Mouse (Mus musculus) left cerebral cortex, adult 2 months (tissue): Measurements from ENCODE around the gene Hist1h2bp. TPM values are rescaled to one million over a fixed set of nuclear protein-coding genes. Genes with fewer than 3 reads are reported as not detected.
"Not testable (repeated sequence)": the region's sequence is repeated elsewhere in the genome, so short reads cannot be mapped to it uniquely, and the experiment has no call there.

ENCODE experiments used
- DNase-seq, 2 experiments: peaks; one replicate each; pipeline ENCODE4 v3.0.0; 2021 to 2022; ENCODE audit warnings: low spot score in 2 of 2, mixed read lengths in 1 of 2; ENCODE audit errors: extremely low spot score in 1 of 2
- H3K27ac ChIP-seq: fragments of 200-600 bp; 2 replicates; pipeline ENCODE4 v1.8.1; 2022
- H3K4me3 ChIP-seq: fragments of 200-600 bp; 2 replicates; pipeline ENCODE4 v1.8.1; 2022
- CTCF ChIP-seq: fragments of 200-600 bp; IDR thresholded peaks from 2 replicates; pipeline ENCODE4 v1.8.1; 2022; ENCODE audit warnings: antibody characterized with exemption, mild to moderate bottlenecking, moderate library complexity
- intact Hi-C: fragments of 180-260 bp; cut with DNase I; formaldehyde crosslinking; loops from one replicate; pipeline ENCODE4 v1.15.1; 2025
- microRNA-seq, 2 experiments: library from miRNA; unstranded; fragments of <30 nt; microRNA quantifications; one replicate each; pipeline ENCODE4 v1.2.0; 2021
- total RNA-seq, 2 experiments: library from RNA; stranded (reverse); gene quantifications; 2 replicates each; pipeline ENCODE4 v1.2.3; 2021

Hist1h2bp gene
- total RNA-seq, 2 experiments from 2014 or later, result 1.3 to 5.5 TPM

- Histone ChIP-seq H3K27ac (no peak overlapping the region), H3K4me3 (no peak overlapping the region)
- TF ChIP-seq CTCF, result no peak
- intact Hi-C loops, result loop anchor here (10.0 kb wide), 3 partner anchors 206 to 1856 kb away; partner anchors contain the start of genes Hist1h2ac, Hist1h2af, Hist1h2ah and Hist1h2bc
- no peak for DNase-seq
Measured at GRCm38 (mm10) chr13:21828511-21828910, 41.2 kb downstream of the Hist1h2bp start.

GRCm38 (mm10) chr13:21830344-21830743 lies 43.1 kb downstream of the Hist1h2bp start:
- Histone ChIP-seq H3K4me3 (no peak overlapping the region), H3K27ac (no peak overlapping the region)
- TF ChIP-seq CTCF, result no peak
- DNase-seq, result no peak
- intact Hi-C loops, result no loop called here

GRCm38 (mm10) chr13:21831418-21832394 lies 44.4 kb downstream of the Hist1h2bp start, which contains the start of gene Hist1h4n:
TSS of gene Hist1h4n (minus strand) at chr13:21832196.
- intact Hi-C loops, H3K4me3 ChIP-seq, H3K27ac ChIP-seq: not testable (repeated sequence)
- peak; percentile 22 to 26 for DNase-seq

- DNase-seq, H3K27ac ChIP-seq, H3K4me3 ChIP-seq, intact Hi-C loops: not testable (repeated sequence)
Measured at GRCm38 (mm10) chr13:21833461-21833860, 46.2 kb downstream of the Hist1h2bp start, which contains the start of the genes Hist1h2ap and Hist1h2br. TSS of gene Hist1h2ap (minus strand) at chr13:21833507. TSS of gene Hist1h2br (plus strand) at chr13:21833743.

Small RNA genes lying within 50 kb of the gene (microRNA-seq; reads per million reads assigned to microRNA genes)
- gene Gm19658 (0 reads per million in 2 experiments), gene Gm44346 (0 reads per million in 2 experiments), gene Gm44454 (0 reads per million in 2 experiments), gene Gm44466 (0 reads per million in 2 experiments)

Other genes starting within 250 kb of the Hist1h2bp start
- gene Olfr1366, start 244.7 kb upstream of the Hist1h2bp start, total RNA-seq, result not detected
- gene Olfr1535, start 227.6 kb upstream of the Hist1h2bp start, total RNA-seq, result not detected
- gene Olfr1364, start 205.7 kb upstream of the Hist1h2bp start, total RNA-seq, result not detected
- gene Olfr1362, start 173.4 kb upstream of the Hist1h2bp start, total RNA-seq, result not detected
- not detected for gene Olfr11, start 144.9 kb upstream of the Hist1h2bp start, total RNA-seq
- not detected for gene Olfr1361, start 124.1 kb upstream of the Hist1h2bp start, total RNA-seq
- gene Olfr1360, start 110.1 kb upstream of the Hist1h2bp start, total RNA-seq, result not detected
- not detected for gene Olfr1359, start 89.3 kb upstream of the Hist1h2bp start, total RNA-seq
- 10 to 100 TPM; 23.7 to 28.5 TPM for gene Hist1h2bl, start 71.3 kb upstream of the Hist1h2bp start, total RNA-seq
- 10 to 100 TPM; 25.4 to 32.6 TPM for gene Hist1h2ai, start 71.0 kb upstream of the Hist1h2bp start, total RNA-seq
- 10 to 100 TPM; 54.6 to 74.2 TPM for gene Hist1h3h, start 69.8 kb upstream of the Hist1h2bp start, total RNA-seq
- 1 to 10 TPM; 4.8 to 5.4 TPM for gene Hist1h2bm, start 65.4 kb upstream of the Hist1h2bp start, total RNA-seq
- gene Hist1h4j, start 52.4 kb upstream of the Hist1h2bp start, total RNA-seq, result 10 to 100 TPM; 13.9 to 19.4 TPM
- gene Hist1h4k, start 37.0 kb upstream of the Hist1h2bp start, total RNA-seq, result 100 to 1,000 TPM; 316 to 377 TPM
- gene Hist1h2ak, start 33.6 kb upstream of the Hist1h2bp start, total RNA-seq, result 10 to 100 TPM; 13.2 to 13.5 TPM
- 1 to 10 TPM; 8.3 TPM for gene Hist1h2bn, start 33.3 kb upstream of the Hist1h2bp start, total RNA-seq
- 1 to 10 TPM; 6.7 to 8.3 TPM for gene Hist1h1b, start 6.8 kb upstream of the Hist1h2bp start, total RNA-seq
- gene Hist1h3i, start 4.1 kb upstream of the Hist1h2bp start, total RNA-seq, result 10 to 100 TPM; 49.9 to 62.3 TPM
- gene Hist1h2an, start 243 bp upstream of the Hist1h2bp start, total RNA-seq, result 1 to 10 TPM in 1 of 2 experiments, not detected in 1; 2.7 TPM
- 10 to 100 TPM; 27.3 to 38.5 TPM for gene Hist1h2bq, start 22.7 kb downstream of the Hist1h2bp start, total RNA-seq
- 10 to 100 TPM; 11.2 to 25.1 TPM for gene Hist1h2ao, start 23.0 kb downstream of the Hist1h2bp start, total RNA-seq
- 100 to 1,000 TPM; 200 to 276 TPM for gene Hist1h4m, start 24.3 kb downstream of the Hist1h2bp start, total RNA-seq
- 10 to 100 TPM; 18.7 to 21.6 TPM for gene Hist1h4n, start 44.7 kb downstream of the Hist1h2bp start, total RNA-seq
- gene Hist1h2ap, start 46.0 kb downstream of the Hist1h2bp start, total RNA-seq, result 10 to 100 TPM; 11.2 to 16.1 TPM
- gene Hist1h2br, start 46.3 kb downstream of the Hist1h2bp start, total RNA-seq, result 10 to 100 TPM; 27.0 to 39.1 TPM
- gene Zfp184, start 157.6 kb downstream of the Hist1h2bp start, total RNA-seq, result 1 to 10 TPM; 3.8 to 3.9 TPM
- gene Pom121l2, start 193.7 kb downstream of the Hist1h2bp start, total RNA-seq, result not detected
- 1 to 10 TPM in 1 of 2 experiments, under 1 TPM in 1; 0.57 to 1.1 TPM for gene Prss16, start 222.3 kb downstream of the Hist1h2bp start, total RNA-seq
- gene Hist1h2ah, start 248.1 kb downstream of the Hist1h2bp start, total RNA-seq, result 10 to 100 TPM; 18.8 to 25.6 TPM
- gene Hist1h2bk, start 248.4 kb downstream of the Hist1h2bp start, total RNA-seq, result 10 to 100 TPM; 12.2 to 13.5 TPM